Mouse (Mus musculus): ENCODE results near the gene Exph5. TPM values are rescaled to one million over a fixed set of nuclear protein-coding genes. Genes with fewer than 3 reads are reported as not detected.
A peak's percentile ranks its signal among the peaks of the same experiment; 100 is the strongest.

The Exph5 gene
- polyA plus RNA-seq, 1 experiment from 2014 or later, result 1.4 TPM

GRCm38 (mm10) chr9:53356219-53357155 is 55.0 kb downstream of the Exph5 start:
- Histone ChIP-seq H3K4me2 (no peak overlapping the region), H3K36me3 (no peaks in the 10 kb centered on the region), H3K9ac (replicated peaks) (no peak overlapping the region), H3K4me3 (replicated peaks) (no peak overlapping the region), H3K4me1 (replicated peaks) (no peaks in the 10 kb centered on the region), H3K27me3 (no peaks in the 10 kb centered on the region), H3K9me3 (no peaks in the 10 kb centered on the region), H3K27ac (no peak overlapping the region)
- 55% methylated on average over 14 of the region's 14 CpGs for WGBS
- ATAC-seq (ENCODE audit: insufficient number of reproducible peaks, insufficient read depth, low FRiP score, low TSS enrichment, low read depth), result no peak; the same call in 1 of the 2 replicates

- H3K27ac ChIP-seq, result no peak overlapping the region
- no peaks in the 10 kb centered on the region for H3K4me1 ChIP-seq (replicated peaks)
- no peak overlapping the region for H3K4me2 ChIP-seq
- no peaks in the 10 kb centered on the region for H3K27me3 ChIP-seq
- no peak overlapping the region for H3K4me3 ChIP-seq (replicated peaks)
- no peaks in the 10 kb centered on the region for H3K36me3 ChIP-seq
- 68% methylated on average over 3 of the region's 3 CpGs for WGBS
- H3K9me3 ChIP-seq, result no peaks in the 10 kb centered on the region
- no peak overlapping the region for H3K9ac ChIP-seq (replicated peaks)
- ATAC-seq (ENCODE audit: insufficient number of reproducible peaks, insufficient read depth, low FRiP score, low TSS enrichment, low read depth), result no peak
Measured at GRCm38 (mm10) chr9:53371339-53371738, 69.9 kb downstream of the Exph5 start.

- Histone ChIP-seq H3K4me1 (replicated peaks) (no peaks in the 10 kb centered on the region), H3K9me3 (no peaks in the 10 kb centered on the region), H3K27ac (no peak overlapping the region), H3K27me3 (no peaks in the 10 kb centered on the region), H3K9ac (replicated peaks) (no peak overlapping the region), H3K36me3 (no peaks in the 10 kb centered on the region), H3K4me2 (no peak overlapping the region), H3K4me3 (replicated peaks) (no peak overlapping the region)
- no peak for ATAC-seq (ENCODE audit: insufficient number of reproducible peaks, insufficient read depth, low FRiP score, low TSS enrichment, low read depth)
- WGBS, result 76% methylated on average over 4 of the region's 4 CpGs
Measured at GRCm38 (mm10) chr9:53375907-53376306, 74.4 kb downstream of the Exph5 start.

GRCm38 (mm10) chr9:53376820-53377219 is 75.3 kb downstream of the Exph5 start:
- H3K9ac ChIP-seq (replicated peaks), result no peak overlapping the region
- ATAC-seq (ENCODE audit: insufficient number of reproducible peaks, insufficient read depth, low FRiP score, low TSS enrichment, low read depth), result no peak
- no peaks in the 10 kb centered on the region for H3K9me3 ChIP-seq
- no peak overlapping the region for H3K4me2 ChIP-seq
- H3K4me3 ChIP-seq (replicated peaks), result no peak overlapping the region
- H3K27ac ChIP-seq, result no peak overlapping the region
- H3K27me3 ChIP-seq, result no peaks in the 10 kb centered on the region
- no peaks in the 10 kb centered on the region for H3K36me3 ChIP-seq
- no peaks in the 10 kb centered on the region for H3K4me1 ChIP-seq (replicated peaks)
- 83% methylated on average over 13 of the region's 13 CpGs for WGBS

GRCm38 (mm10) chr9:53377597-53377996 is 76.1 kb downstream of the Exph5 start:
- ATAC-seq (ENCODE audit: insufficient number of reproducible peaks, insufficient read depth, low FRiP score, low TSS enrichment, low read depth), result no peak
- Histone ChIP-seq H3K36me3 (no peaks in the 10 kb centered on the region), H3K4me1 (replicated peaks) (no peaks in the 10 kb centered on the region), H3K9me3 (no peaks in the 10 kb centered on the region), H3K27ac (no peak overlapping the region), H3K4me2 (no peak overlapping the region), H3K9ac (replicated peaks) (no peak overlapping the region), H3K4me3 (replicated peaks) (no peak overlapping the region), H3K27me3 (no peaks in the 10 kb centered on the region)
- WGBS, result 68% methylated on average over 5 of the region's 5 CpGs

- Histone ChIP-seq H3K27ac (no peak overlapping the region), H3K4me2 (no peak overlapping the region), H3K9ac (replicated peaks) (no peak overlapping the region), H3K4me3 (replicated peaks) (no peak overlapping the region), H3K27me3 (no peaks in the 10 kb centered on the region), H3K4me1 (replicated peaks) (no peaks in the 10 kb centered on the region), H3K36me3 (no peaks in the 10 kb centered on the region), H3K9me3 (no peaks in the 10 kb centered on the region)
- WGBS, result 74% methylated on average over 3 of the region's 3 CpGs
- no peak for ATAC-seq (ENCODE audit: insufficient number of reproducible peaks, insufficient read depth, low FRiP score, low TSS enrichment, low read depth)
Measured at GRCm38 (mm10) chr9:53378171-53378570, 76.7 kb downstream of the Exph5 start.

- Histone ChIP-seq H3K4me1 (replicated peaks) (0 out of 2 replicates have a peak, but pooled peaks cover 4% of the 10 kb centered on the region), H3K27me3 (no peaks in the 10 kb centered on the region), H3K4me3 (replicated peaks) (no peak overlapping the region), H3K36me3 (no peaks in the 10 kb centered on the region), H3K27ac (no peak overlapping the region), H3K9ac (replicated peaks) (no peak overlapping the region), H3K9me3 (no peaks in the 10 kb centered on the region), H3K4me2 (no peak overlapping the region)
- ATAC-seq (ENCODE audit: insufficient number of reproducible peaks, insufficient read depth, low FRiP score, low TSS enrichment, low read depth), result no peak
- 89% methylated on average over 2 of the region's 2 CpGs for WGBS
Measured at GRCm38 (mm10) chr9:53380595-53380994, 79.1 kb downstream of the Exph5 start.

GRCm38 (mm10) chr9:53381113-53381615 is 79.7 kb downstream of the Exph5 start:
- H3K4me1 ChIP-seq (replicated peaks), result 0 out of 2 replicates have a peak, but pooled peaks cover 4% of the 10 kb centered on the region
- no peak overlapping the region for H3K4me3 ChIP-seq (replicated peaks)
- H3K36me3 ChIP-seq, result no peaks in the 10 kb centered on the region
- ATAC-seq (ENCODE audit: insufficient number of reproducible peaks, insufficient read depth, low FRiP score, low TSS enrichment, low read depth), result no peak
- H3K4me2 ChIP-seq, result no peak overlapping the region
- no peaks in the 10 kb centered on the region for H3K27me3 ChIP-seq
- no peak overlapping the region for H3K9ac ChIP-seq (replicated peaks)
- no peak overlapping the region for H3K27ac ChIP-seq
- no peaks in the 10 kb centered on the region for H3K9me3 ChIP-seq
- 76% methylated on average over 5 of the region's 5 CpGs for WGBS

- H3K27ac ChIP-seq, result peak within 1 kb of the TSS; percentile 96
- H3K4me1 ChIP-seq (replicated peaks), result 0 out of 2 replicates have a peak, but pooled peaks cover 4% of the 10 kb centered on the region
- H3K36me3 ChIP-seq, result no peaks in the 10 kb centered on the region
- peak; percentile 97 for ATAC-seq (ENCODE audit: insufficient number of reproducible peaks, insufficient read depth, low FRiP score, low TSS enrichment, low read depth)
- under 1% methylated on average over 72 of the region's 75 CpGs for WGBS
- H3K4me2 ChIP-seq, result peak within 1 kb of the TSS; percentile 70
- peak within 1 kb of the TSS; percentile 76 for H3K4me3 ChIP-seq (replicated peaks)
- peak within 1 kb of the TSS; percentile 93 for H3K9ac ChIP-seq (replicated peaks)
- no peaks in the 10 kb centered on the region for H3K9me3 ChIP-seq
- no peaks in the 10 kb centered on the region for H3K27me3 ChIP-seq
Measured at GRCm38 (mm10) chr9:53383951-53384866, 82.7 kb downstream of the Exph5 start, which contains the start of gene Kdelc2. Kdelc2 (plus strand) TSS chr9:53384025.

GRCm38 (mm10) chr9:53384873-53385272 is 83.4 kb downstream of the Exph5 start:
- peak overlapping the region; percentile 93; the same call in 1 of the 2 replicates for H3K9ac ChIP-seq (replicated peaks)
- peak overlapping the region; percentile 70 for H3K4me2 ChIP-seq
- WGBS, result 9% methylated on average over 8 of the region's 8 CpGs
- peak overlapping the region; percentile 76 for H3K4me3 ChIP-seq (replicated peaks)
- ATAC-seq (ENCODE audit: insufficient number of reproducible peaks, insufficient read depth, low FRiP score, low TSS enrichment, low read depth), result peak; percentile 12; the same call in 1 of the 2 replicates
- peak overlapping the region; percentile 96 for H3K27ac ChIP-seq
- H3K9me3 ChIP-seq, result no peaks in the 10 kb centered on the region
- 0 out of 2 replicates have a peak, but pooled peaks cover 4% of the 10 kb centered on the region for H3K4me1 ChIP-seq (replicated peaks)
- H3K27me3 ChIP-seq, result no peaks in the 10 kb centered on the region
- no peaks in the 10 kb centered on the region for H3K36me3 ChIP-seq
